Mouse (Mus musculus): ENCODE results near the gene Ccdc74a. TPM values are rescaled to one million over a fixed set of nuclear protein-coding genes. Genes with fewer than 3 reads are reported as not detected.

The Ccdc74a gene
- polyA plus RNA-seq, 1 experiment from 2014 or later = 4.8 TPM

DNA sequence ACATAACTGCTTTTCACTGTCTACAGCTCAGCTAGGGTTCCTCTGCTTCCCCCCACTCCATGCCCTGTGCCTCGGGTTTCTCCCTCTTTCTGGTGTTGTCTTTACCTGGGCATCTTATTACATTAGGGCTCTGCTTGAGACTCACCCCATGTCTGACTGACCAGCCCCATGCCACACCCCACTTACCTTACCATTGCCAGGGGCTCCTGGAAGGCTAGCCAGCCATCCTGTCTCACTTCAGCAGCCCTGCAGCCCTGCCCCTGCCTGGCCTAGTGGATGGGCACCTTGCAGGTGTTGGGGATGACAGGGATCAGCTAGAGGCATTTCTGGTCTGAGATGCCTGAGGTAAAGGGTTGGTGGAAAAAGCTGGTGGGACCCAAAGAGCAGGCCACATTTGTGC lies 886 bp downstream of the Ccdc74a start:
- H3K9ac ChIP-seq (ENCODE audit: low read length) = no peak overlapping the region
- H3K4me3 ChIP-seq (ENCODE audit: low read depth, low read length) = no peak overlapping the region
- H3K9me3 ChIP-seq (ENCODE audit: control insufficient read depth, low read length) = no peaks in the 10 kb centered on the region
- H3K27me3 ChIP-seq (ENCODE audit: control insufficient read depth, insufficient read depth, low read length) = no peaks in the 10 kb centered on the region
- H3K36me3 ChIP-seq (ENCODE audit: control insufficient read depth, insufficient read depth, low read length) = peaks cover 13% of the 10 kb centered on the region
- no peaks in the 10 kb centered on the region; the same call in 1 of the 2 replicates for H3K4me1 ChIP-seq (replicated peaks; ENCODE audit: control insufficient read depth, insufficient read depth)
- H3K4me2 ChIP-seq (replicated peaks; ENCODE audit: low read depth) = peak overlapping the region; percentile 82
- no peak for ATAC-seq (ENCODE audit: low FRiP score, low TSS enrichment)
- H3K27ac ChIP-seq (replicated peaks) = no peak overlapping the region
- 50% methylated on average over 1 of the region's 1 CpGs for WGBS
- TF ChIP-seq CTCF (IDR thresholded peaks at IDR 0.05; ENCODE audit: low read depth) = no peak
- no peak for TF ChIP-seq EP300 (optimal IDR thresholded peaks at IDR 0.05)
- no peak for DNase-seq (ENCODE audit: low spot score)

DNA sequence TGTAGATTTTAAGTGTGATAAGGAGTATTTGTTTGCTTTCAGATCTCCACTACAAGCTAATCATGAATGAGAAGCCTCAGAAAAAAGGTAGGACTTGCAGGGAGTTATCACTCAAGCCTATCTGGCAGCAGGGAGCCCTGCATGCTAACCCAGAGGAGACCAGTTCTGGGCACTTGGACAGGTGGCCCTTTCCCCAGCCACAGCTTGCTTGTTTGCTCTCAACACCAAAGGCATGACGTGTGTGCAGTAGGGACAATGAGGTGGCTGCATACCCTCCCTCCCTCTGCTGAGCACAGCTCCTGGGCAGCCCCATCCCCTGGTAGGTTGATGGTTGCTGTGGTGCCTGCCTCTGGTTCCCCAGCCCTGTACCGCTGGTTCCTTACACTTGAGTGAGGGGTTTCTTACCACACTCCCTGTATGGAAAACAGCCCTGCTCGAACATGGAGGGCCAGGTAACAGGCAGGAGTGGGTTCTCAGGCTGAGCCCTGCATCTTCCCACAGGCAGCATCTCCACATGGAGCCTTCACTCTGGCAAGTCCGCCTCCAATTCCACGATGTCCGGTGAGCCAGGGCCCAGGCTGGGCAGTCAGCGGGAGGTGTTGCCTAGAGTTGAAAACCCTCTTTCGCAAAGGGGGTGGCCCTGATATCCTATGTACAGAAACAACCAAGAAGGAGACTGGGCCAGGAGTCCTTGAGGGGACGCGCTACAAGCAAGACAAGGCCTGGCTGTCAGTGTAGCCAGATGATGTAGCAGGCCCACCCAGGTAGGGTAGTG lies 1.5 kb downstream of the Ccdc74a start:
- 85% methylated on average over 10 of the region's 10 CpGs for WGBS

DNA sequence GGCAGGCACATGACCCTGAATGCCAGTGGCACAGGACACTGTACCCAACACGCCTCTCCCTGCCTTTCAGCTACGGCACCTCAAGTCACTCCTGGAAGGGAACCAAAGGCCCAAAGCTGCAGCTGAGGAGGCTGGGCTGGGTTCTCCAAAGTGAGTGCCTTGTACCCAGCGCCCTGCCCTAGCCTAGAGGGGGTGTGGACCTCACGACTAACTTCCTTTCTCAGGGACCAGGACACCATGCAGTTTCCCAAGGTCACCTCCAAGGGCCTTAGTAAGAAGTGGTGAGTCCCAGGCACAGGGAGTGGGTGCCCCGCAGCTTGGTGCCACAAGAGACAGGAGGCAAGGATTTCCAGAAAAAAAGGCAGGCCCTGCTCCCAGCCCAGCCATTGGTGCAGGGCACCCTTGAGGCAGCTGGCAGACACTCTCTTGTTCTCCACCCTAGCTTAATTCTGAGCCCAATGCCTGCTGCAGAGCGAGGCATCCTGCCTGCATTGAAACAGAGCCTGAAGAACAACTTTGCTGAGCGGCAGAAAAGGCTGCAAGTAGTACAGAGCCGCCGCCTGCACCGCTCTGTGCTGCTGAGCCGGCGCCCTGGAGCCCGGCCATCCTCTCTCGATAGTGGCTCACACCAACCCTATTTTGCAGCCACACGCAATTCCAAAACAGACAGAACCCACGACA lies 3.8 kb downstream of the Ccdc74a start:
- no peaks in the 10 kb centered on the region for H3K27me3 ChIP-seq (ENCODE audit: control insufficient read depth, insufficient read depth, low read length)
- no peak overlapping the region for H3K4me3 ChIP-seq (ENCODE audit: low read depth, low read length)
- H3K9ac ChIP-seq (ENCODE audit: low read length) = no peak overlapping the region
- H3K27ac ChIP-seq (replicated peaks) = 0 out of 2 replicates have a peak overlapping the region, but pooled peaks have one; percentile 4
- H3K9me3 ChIP-seq (ENCODE audit: control insufficient read depth, low read length) = no peaks in the 10 kb centered on the region
- TF ChIP-seq CTCF (IDR thresholded peaks at IDR 0.05; ENCODE audit: low read depth) (no peak), EP300 (optimal IDR thresholded peaks at IDR 0.05) (no peak)
- DNase-seq (ENCODE audit: low spot score) (no peak), ATAC-seq (ENCODE audit: low FRiP score, low TSS enrichment) (no peak)
- H3K4me1 ChIP-seq (replicated peaks; ENCODE audit: control insufficient read depth, insufficient read depth) = no peaks in the 10 kb centered on the region; the same call in 1 of the 2 replicates
- H3K36me3 ChIP-seq (ENCODE audit: control insufficient read depth, insufficient read depth, low read length) = peaks cover 21% of the 10 kb centered on the region
- 77% methylated on average over 16 of the region's 16 CpGs for WGBS
- H3K4me2 ChIP-seq (replicated peaks; ENCODE audit: low read depth) = no peak overlapping the region

More for the DNA sequence above, 1.5 kb downstream of the Ccdc74a start:
- Histone ChIP-seq H3K4me1 (replicated peaks; ENCODE audit: control insufficient read depth, insufficient read depth) (no peaks in the 10 kb centered on the region; the same call in 1 of the 2 replicates), H3K27ac (replicated peaks) (no peak overlapping the region), H3K36me3 (ENCODE audit: control insufficient read depth, insufficient read depth, low read length) (peaks cover 16% of the 10 kb centered on the region), H3K9me3 (ENCODE audit: control insufficient read depth, low read length) (no peaks in the 10 kb centered on the region), H3K9ac (ENCODE audit: low read length) (no peak overlapping the region), H3K27me3 (ENCODE audit: control insufficient read depth, insufficient read depth, low read length) (no peaks in the 10 kb centered on the region), H3K4me3 (ENCODE audit: low read depth, low read length) (no peak overlapping the region), H3K4me2 (replicated peaks; ENCODE audit: low read depth) (no peak overlapping the region)
- no peak for ATAC-seq (ENCODE audit: low FRiP score, low TSS enrichment)
- DNase-seq (ENCODE audit: low spot score) = no peak
- TF ChIP-seq EP300 (optimal IDR thresholded peaks at IDR 0.05) = no peak
- no peak for TF ChIP-seq CTCF (IDR thresholded peaks at IDR 0.05; ENCODE audit: low read depth)

DNA sequence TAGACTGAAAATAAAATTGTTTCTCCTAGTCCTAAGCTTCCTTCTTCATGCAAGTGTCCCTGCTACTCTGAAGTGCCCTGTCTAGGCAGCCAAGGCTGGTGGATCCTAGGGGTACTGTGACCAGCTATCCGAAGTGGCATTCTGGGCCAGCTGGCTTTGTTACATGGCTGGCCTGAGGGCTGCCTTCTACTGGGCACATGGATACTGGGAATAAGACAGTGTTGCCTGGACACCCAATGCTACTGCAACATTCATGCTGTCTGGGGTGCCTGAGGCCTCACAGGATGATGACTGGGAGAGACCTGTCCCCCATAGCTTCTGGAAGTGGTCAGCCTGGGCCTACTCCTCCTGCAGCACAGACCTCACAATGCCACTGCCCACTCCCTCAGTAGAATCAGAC lies 4.4 kb downstream of the Ccdc74a start:
- no peaks in the 10 kb centered on the region; the same call in 1 of the 2 replicates for H3K4me1 ChIP-seq (replicated peaks; ENCODE audit: control insufficient read depth, insufficient read depth)
- H3K9me3 ChIP-seq (ENCODE audit: control insufficient read depth, low read length) = no peaks in the 10 kb centered on the region
- no peak overlapping the region for H3K9ac ChIP-seq (ENCODE audit: low read length)
- H3K36me3 ChIP-seq (ENCODE audit: control insufficient read depth, insufficient read depth, low read length) = peaks cover 27% of the 10 kb centered on the region
- no peak overlapping the region for H3K4me2 ChIP-seq (replicated peaks; ENCODE audit: low read depth)
- H3K27ac ChIP-seq (replicated peaks) = no peak overlapping the region
- no peaks in the 10 kb centered on the region for H3K27me3 ChIP-seq (ENCODE audit: control insufficient read depth, insufficient read depth, low read length)
- no peak for DNase-seq (ENCODE audit: low spot score)
- no peak for TF ChIP-seq EP300 (optimal IDR thresholded peaks at IDR 0.05)
- no peak for TF ChIP-seq CTCF (IDR thresholded peaks at IDR 0.05; ENCODE audit: low read depth)
- ATAC-seq (ENCODE audit: low FRiP score, low TSS enrichment) = no peak
- no peak overlapping the region for H3K4me3 ChIP-seq (ENCODE audit: low read depth, low read length)
- 93% methylated on average over 1 of the region's 1 CpGs for WGBS

DNA sequence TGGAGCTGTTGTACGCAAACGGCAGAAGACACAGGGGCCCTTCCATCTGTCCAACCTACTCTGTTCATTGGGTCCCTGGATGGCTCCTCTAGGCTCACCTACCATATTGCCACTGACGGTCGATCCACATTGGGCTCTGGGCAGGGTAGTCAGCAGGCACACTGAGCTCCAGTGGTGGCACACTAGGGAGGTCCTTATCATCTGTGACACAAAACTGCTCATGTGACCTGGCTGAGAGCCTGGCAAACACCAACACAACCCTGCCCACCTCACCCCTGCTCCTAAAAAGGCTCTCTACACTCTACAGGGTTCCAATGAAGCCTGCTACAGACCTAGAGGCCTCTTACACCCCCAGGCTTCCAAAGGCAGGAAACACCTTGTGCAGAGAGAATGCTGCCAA lies 6.3 kb downstream of the Ccdc74a start:
- TF ChIP-seq EP300 (optimal IDR thresholded peaks at IDR 0.05) (no peak), CTCF (IDR thresholded peaks at IDR 0.05; ENCODE audit: low read depth) (no peak)
- H3K4me1 ChIP-seq (replicated peaks; ENCODE audit: control insufficient read depth, insufficient read depth) = no peaks in the 10 kb centered on the region
- H3K4me2 ChIP-seq (replicated peaks; ENCODE audit: low read depth) = no peak overlapping the region
- H3K9ac ChIP-seq (ENCODE audit: low read length) = no peak overlapping the region
- H3K9me3 ChIP-seq (ENCODE audit: control insufficient read depth, low read length) = no peaks in the 10 kb centered on the region
- H3K27ac ChIP-seq (replicated peaks) = no peak overlapping the region
- H3K27me3 ChIP-seq (ENCODE audit: control insufficient read depth, insufficient read depth, low read length) = no peaks in the 10 kb centered on the region
- no peak overlapping the region for H3K4me3 ChIP-seq (ENCODE audit: low read depth, low read length)
- 96% methylated on average over 4 of the region's 4 CpGs for WGBS
- ATAC-seq (ENCODE audit: low FRiP score, low TSS enrichment) (no peak), DNase-seq (ENCODE audit: low spot score) (no peak)
- H3K36me3 ChIP-seq (ENCODE audit: control insufficient read depth, insufficient read depth, low read length) = peaks cover 27% of the 10 kb centered on the region

- Histone ChIP-seq H3K27ac (replicated peaks) (no peak overlapping the region), H3K9me3 (ENCODE audit: control insufficient read depth, low read length) (no peaks in the 10 kb centered on the region), H3K27me3 (ENCODE audit: control insufficient read depth, insufficient read depth, low read length) (no peaks in the 10 kb centered on the region), H3K9ac (ENCODE audit: low read length) (no peak overlapping the region), H3K4me3 (ENCODE audit: low read depth, low read length) (no peak overlapping the region), H3K4me1 (replicated peaks; ENCODE audit: control insufficient read depth, insufficient read depth) (no peaks in the 10 kb centered on the region), H3K4me2 (replicated peaks; ENCODE audit: low read depth) (no peak overlapping the region), H3K36me3 (ENCODE audit: control insufficient read depth, insufficient read depth, low read length) (peaks cover 27% of the 10 kb centered on the region)
- 94% methylated on average over 5 of the region's 5 CpGs for WGBS
- TF ChIP-seq CTCF (IDR thresholded peaks at IDR 0.05; ENCODE audit: low read depth) (no peak), EP300 (optimal IDR thresholded peaks at IDR 0.05) (no peak)
- no peak for ATAC-seq (ENCODE audit: low FRiP score, low TSS enrichment)
- DNase-seq (ENCODE audit: low spot score) = no peak
Observed at GRCm38 (mm10) chr16:17653601-17654000, 7.3 kb downstream of the Ccdc74a start.

All from stomach, postnatal 0 days (tissue).